Mouse (Mus musculus) stomach, postnatal 0 days (tissue): ENCODE measurements around the gene Iqch.

Experiments
- CTCF ChIP-seq: IDR thresholded peaks from 2 replicates; pipeline ENCODE4 v1.5.1; 2016; ENCODE audit warnings: antibody characterized with exemption, low read depth, mild to moderate bottlenecking, moderate library complexity
- EP300 ChIP-seq: optimal IDR thresholded peaks from 2 replicates; pipeline ENCODE3; 2016; ENCODE audit warnings: antibody characterized with exemption

GRCm38 (mm10) chr9:63523937-63524253 lies 78.4 kb downstream of the Iqch start:
- TF ChIP-seq CTCF, result no peak
- TF ChIP-seq EP300, result no peak
